Mouse (Mus musculus) kidney, adult 9 months (tissue): Measurements from ENCODE around the gene Tmem212.

Experiments
- DNase-seq: peaks from one replicate; pipeline ENCODE4 v3.0.0; 2022

Gene Tmem212

DNA sequence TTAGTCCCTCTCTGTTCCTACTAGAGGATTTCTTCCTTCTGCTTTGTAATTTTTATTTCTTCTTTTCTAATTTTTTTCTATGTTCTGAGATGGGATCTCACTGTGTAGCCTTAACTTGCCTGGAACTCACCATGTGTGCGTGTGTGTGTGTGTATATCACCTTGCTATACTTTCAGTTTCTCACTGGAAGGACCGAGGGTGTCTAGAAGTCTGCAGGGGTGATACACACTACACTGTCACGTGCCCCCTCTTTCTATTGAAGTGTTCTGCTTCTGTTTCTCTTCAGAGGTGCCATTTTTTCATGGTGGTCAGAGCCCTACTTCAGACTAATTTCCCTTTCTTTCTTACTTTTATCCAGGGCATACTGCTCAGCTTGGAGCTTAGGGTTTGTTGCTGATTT lies 56.4 kb downstream of the Tmem212 start:
- no peak for DNase-seq

GRCm38 (mm10) chr3:27839231-27839630 lies 56.9 kb downstream of the Tmem212 start:
- DNase-seq: no peak

- no peak for DNase-seq
These were observed 59.9 kb downstream of the Tmem212 start for GRCm38 (mm10) chr3:27836297-27836696.

DNA sequence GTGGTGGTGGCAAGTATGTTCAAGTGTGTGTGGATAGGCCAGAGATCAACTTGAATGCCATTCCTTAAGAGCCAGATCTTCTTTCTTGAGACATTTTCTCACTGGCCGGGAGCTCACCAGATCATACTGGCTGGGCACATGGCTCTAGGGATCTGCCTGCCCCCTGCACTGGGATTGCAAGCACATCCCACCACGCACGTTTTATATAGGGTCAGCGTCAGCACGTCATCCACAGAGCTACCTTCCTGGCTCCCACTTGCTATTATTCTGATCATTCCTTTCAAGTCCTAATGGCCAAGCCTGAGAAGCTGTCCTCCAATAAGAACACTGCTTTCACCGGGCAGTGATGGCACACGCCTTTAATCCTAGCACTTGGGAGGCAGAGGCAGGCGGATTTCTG lies 60.4 kb downstream of the Tmem212 start:
- no peak for DNase-seq

- no peak for DNase-seq
These were observed 67.4 kb downstream of the Tmem212 start for GRCm38 (mm10) chr3:27828755-27829154.

DNA sequence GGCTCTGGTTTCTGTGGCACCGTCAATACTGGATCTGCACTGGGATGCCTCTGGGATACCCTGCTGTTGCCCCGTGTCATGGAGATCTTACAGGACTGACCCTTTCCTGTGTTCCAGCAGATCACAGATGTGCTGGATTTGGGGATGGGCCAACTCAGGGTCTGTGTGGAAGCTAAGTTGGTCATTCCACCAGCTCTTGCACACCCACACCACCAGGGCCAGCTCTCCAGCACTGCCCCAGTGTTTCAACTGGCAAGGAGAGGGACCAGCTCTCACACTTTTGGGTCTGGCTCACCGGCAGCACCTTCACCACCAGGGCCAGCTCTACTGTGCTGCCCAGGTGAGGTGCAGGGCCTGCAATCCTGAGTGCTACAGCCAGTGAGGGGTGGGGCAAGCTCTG lies 68.9 kb downstream of the Tmem212 start:
- no peak for DNase-seq

DNA sequence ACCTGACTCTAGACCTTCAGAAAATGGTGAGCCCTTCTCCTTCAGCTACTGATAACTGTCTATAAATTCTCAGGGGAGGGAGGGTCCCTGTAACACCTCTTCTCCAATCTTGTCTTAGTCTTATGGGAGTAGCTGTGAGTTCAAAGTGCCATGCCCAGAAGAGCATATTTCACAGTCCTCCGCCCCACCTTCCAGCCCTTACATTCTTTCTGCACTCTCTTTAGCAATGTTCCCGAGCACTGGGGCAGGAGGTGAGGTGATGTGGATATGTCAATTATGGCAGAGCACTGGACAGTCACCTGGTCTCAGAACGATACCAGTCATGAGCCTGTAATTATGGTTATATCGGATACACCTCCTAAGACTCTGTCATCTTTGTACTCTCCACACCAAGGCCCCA lies 70.2 kb downstream of the Tmem212 start:
- no peak for DNase-seq
